Mouse (Mus musculus): ENCODE data around the gene Pofut2.

DNA sequence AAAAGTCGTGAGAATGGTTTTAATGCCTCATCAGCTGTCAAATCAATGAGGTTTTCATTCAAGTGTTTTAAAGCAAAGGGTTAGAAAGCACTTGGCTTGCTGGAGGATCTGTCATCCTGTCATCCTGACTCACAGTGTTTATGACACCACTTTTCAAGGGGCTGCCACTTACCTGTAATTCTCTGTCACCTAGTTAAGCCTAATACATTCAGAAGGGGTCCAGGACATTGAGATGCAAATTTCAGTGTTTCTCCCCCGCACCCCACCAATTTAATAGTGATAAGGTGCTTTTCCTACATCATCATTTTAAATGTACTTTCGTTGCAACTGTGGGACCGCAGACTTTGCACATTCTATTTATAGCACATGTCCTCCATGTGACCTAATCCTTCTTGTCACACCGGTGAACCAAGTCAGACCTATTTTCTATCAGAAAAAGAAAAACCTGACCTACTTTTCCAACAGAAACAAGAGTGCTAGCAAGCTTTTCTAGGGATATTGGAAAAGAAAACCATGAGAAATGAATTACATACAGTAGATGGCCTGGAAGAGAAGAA, 29.7 kb downstream of the Pofut2 start:
- TF ChIP-seq CTCF (IDR thresholded peaks at IDR 0.05 in 2 of 3, conservative IDR thresholded peaks at IDR 0.05 in 1 of 3; ENCODE audit: control insufficient read depth in 1 of 3, insufficient read depth in 1 of 3, low read depth in 2 of 3, low read length in 3 of 3, poor library complexity in 1 of 3, severe bottlenecking in 1 of 3) (no peak), MAX (IDR thresholded peaks at IDR 0.05; ENCODE audit: low read length) (no peak), BHLHE40 (IDR thresholded peaks at IDR 0.05; ENCODE audit: borderline replicate concordance, low read depth, low read length) (no peak), POLR2A (IDR thresholded peaks at IDR 0.05; ENCODE audit: control insufficient read depth in 1 of 2, insufficient read depth in 1 of 2, low read depth in 1 of 2, low read length in 2 of 2, poor library complexity in 1 of 2) (no peak), ZC3H11A (IDR thresholded peaks at IDR 0.05; ENCODE audit: low read depth, low read length) (no peak), KAT2A (conservative IDR thresholded peaks at IDR 0.05; ENCODE audit: low read depth, low read length) (no peak), GABPA (IDR thresholded peaks at IDR 0.05; ENCODE audit: low read depth, low read length) (no peak), HCFC1 (IDR thresholded peaks at IDR 0.05; ENCODE audit: low read depth, low read length) (no peak), MYB (IDR thresholded peaks at IDR 0.05; ENCODE audit: low read depth, low read length) (no peak), MEF2A (IDR thresholded peaks at IDR 0.05; ENCODE audit: extremely low read depth, insufficient replicate concordance, low read depth, low read length, poor library complexity, severe bottlenecking) (no peak), ZKSCAN1 (IDR thresholded peaks at IDR 0.05; ENCODE audit: low read depth, low read length) (no peak), MAFK (IDR thresholded peaks at IDR 0.05; ENCODE audit: borderline replicate concordance, low read depth, low read length) (no peak), EP300 (IDR thresholded peaks at IDR 0.05; ENCODE audit: low read depth in 1 of 2, low read length in 2 of 2) (no peak), JUND (IDR thresholded peaks at IDR 0.05; ENCODE audit: low read depth, low read length) (no peak)
